Mouse (Mus musculus) ES-Bruce4 (cell line): ENCODE measurements at regions not wholly inside any gene's neighbourhood (a gene's known extent, or its start where the extent isn't known, plus 50 kb on each side); places are given as distances from the start of the nearest gene placed in this dataset.

Source experiments
- CTCF ChIP-seq: IDR thresholded peaks from one replicate; pipeline ENCODE4 v1.8.1; 2011; ENCODE audit warnings: low read depth, low read length
- EP300 ChIP-seq: IDR thresholded peaks from 2 replicates; pipeline ENCODE4 v1.6.1; 2011; ENCODE audit warnings: low read depth, low read length; ENCODE audit not compliant: insufficient read depth
- POLR2A ChIP-seq: IDR thresholded peaks from one replicate; pipeline ENCODE4 v1.8.1; 2011; ENCODE audit warnings: low read length; ENCODE audit not compliant: insufficient read depth

DNA sequence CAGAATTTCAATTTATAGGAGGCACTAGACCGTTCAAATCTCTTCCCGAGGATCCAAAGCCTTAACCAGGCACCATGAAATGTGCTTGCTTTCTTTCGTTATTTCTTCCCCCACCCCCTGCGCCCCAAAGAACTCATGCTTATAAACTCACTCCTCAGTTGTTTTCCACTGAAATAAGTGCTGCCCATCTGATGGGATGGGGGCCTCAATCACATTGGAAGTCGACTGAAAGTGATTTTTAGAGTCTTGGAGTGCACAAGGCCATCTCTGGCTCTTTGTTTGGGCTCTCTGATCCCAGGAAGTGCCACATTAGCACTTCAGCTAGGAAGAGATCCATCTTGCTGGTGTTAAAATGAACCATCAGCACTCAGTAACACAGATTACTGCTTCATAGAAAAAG is 484.3 kb downstream of the Nedd1 start:
- no peak for TF ChIP-seq POLR2A
- TF ChIP-seq CTCF = no peak
- no peak for TF ChIP-seq EP300
